Mouse (Mus musculus) midbrain, postnatal 0 days (tissue): ENCODE results near the gene Nkd1. TPM values are rescaled to one million over a fixed set of nuclear protein-coding genes. Genes with fewer than 3 reads are reported as not detected.

Experiments
- ATAC-seq: fragments of 200-750 bp; cut with Nextera tagmentation; 2 replicates; pipeline ENCODE4 v1.8.0; 2017; ENCODE audit warnings: moderate number of reproducible peaks, mild to moderate bottlenecking, moderate TSS enrichment, moderate library complexity; ENCODE audit not compliant: low FRiP score
- DNase-seq: peaks from one replicate; pipeline ENCODE4 v3.0.0-alpha.2; 2015; ENCODE audit warnings: low spot score
- H3K27ac ChIP-seq: fragments of 300-500 bp; sonication (generic); 2 replicates; pipeline ENCODE4 v1.5.1; 2014; ENCODE audit warnings: low read depth, mild to moderate bottlenecking, low read length, mixed read lengths
- H3K27me3 ChIP-seq: fragments of 300-500 bp; sonication (generic); 2 replicates; pipeline ENCODE4 v1.6.1; 2014; ENCODE audit warnings: low read length, control low read depth, mixed read lengths; ENCODE audit not compliant: insufficient read depth
- H3K36me3 ChIP-seq: fragments of 300-500 bp; sonication (generic); 2 replicates; pipeline ENCODE4 v1.6.1; 2014; ENCODE audit warnings: low read length, control low read depth, mixed read lengths; ENCODE audit not compliant: insufficient read depth
- H3K4me1 ChIP-seq: fragments of 300-500 bp; sonication (generic); 2 replicates; pipeline ENCODE4 v1.6.1; 2014; ENCODE audit warnings: mild to moderate bottlenecking, control low read depth, antibody characterized with exemption, low read length, mixed read lengths; ENCODE audit not compliant: insufficient read depth
- H3K4me2 ChIP-seq: fragments of 300-500 bp; sonication (generic); 2 replicates; pipeline ENCODE4 v1.6.1; 2014; ENCODE audit warnings: low read depth, mild to moderate bottlenecking, low read length, mixed read lengths; ENCODE audit not compliant: poor library complexity, severe bottlenecking
- H3K4me3 ChIP-seq: fragments of 300-500 bp; sonication (generic); 2 replicates; pipeline ENCODE4 v1.5.1; 2014; ENCODE audit warnings: low read depth, mild to moderate bottlenecking, low read length, moderate library complexity
- H3K9ac ChIP-seq: fragments of 300-500 bp; sonication (generic); replicated peaks from 2 replicates; pipeline ENCODE4 v1.6.1; 2014; ENCODE audit warnings: mild to moderate bottlenecking, low read length, moderate library complexity, mixed read lengths; ENCODE audit not compliant: poor library complexity, severe bottlenecking
- H3K9me3 ChIP-seq: fragments of 300-500 bp; sonication (generic); 2 replicates; pipeline ENCODE4 v1.6.1; 2016; ENCODE audit warnings: low read length, control low read depth
- CTCF ChIP-seq: IDR thresholded peaks from 2 replicates; pipeline ENCODE4 v1.5.1; 2016; ENCODE audit warnings: antibody characterized with exemption, mild to moderate bottlenecking
- WGBS: fragments of 180-500 bp; shearing (Covaris S2); extraction: QIAGEN DNeasy Blood & Tissue Kit; methylation state at CpG from one replicate; pipeline ENCODE4 v1.1.7; 2014; 5-methylcytosine and 5-hydroxymethylcytosine counted together
- polyA plus RNA-seq: library from polyadenylated mRNA; unstranded; fragments of >200 nt; fragmentation: Nextera tagmentation; extraction: Ambion mirVana; gene quantifications from 2 replicates; pipeline ENCODE4 v1.2.1, GENCODE M21; 2015
- total RNA-seq: library from RNA; depleted of rRNA; stranded (reverse); fragments of >200 nt; gene quantifications from 2 replicates; pipeline ENCODE4 v1.2.3, GENCODE M21; 2014

The Nkd1 gene
- total and polyA plus RNA-seq, 2 experiments from 2014 or later = 35.7 to 48.9 TPM

- no peak overlapping the region for H3K27ac ChIP-seq
- no peak for TF ChIP-seq CTCF
- no peaks in the 10 kb centered on the region for H3K27me3 ChIP-seq
- H3K36me3 ChIP-seq = no peaks in the 10 kb centered on the region
- no peak overlapping the region for H3K4me2 ChIP-seq
- H3K4me1 ChIP-seq = peaks cover 3% of the 10 kb centered on the region; the same call in 1 of the 2 replicates
- no peak overlapping the region for H3K4me3 ChIP-seq
- no peak for DNase-seq
- no peaks in the 10 kb centered on the region for H3K9me3 ChIP-seq
- H3K9ac ChIP-seq = no peak overlapping the region
- 72% methylated on average over 3 of the region's 3 CpGs for WGBS
- ATAC-seq = no peak
Measured at GRCm38 (mm10) chr8:88561402-88561801, 40.2 kb downstream of the Nkd1 start.

DNA sequence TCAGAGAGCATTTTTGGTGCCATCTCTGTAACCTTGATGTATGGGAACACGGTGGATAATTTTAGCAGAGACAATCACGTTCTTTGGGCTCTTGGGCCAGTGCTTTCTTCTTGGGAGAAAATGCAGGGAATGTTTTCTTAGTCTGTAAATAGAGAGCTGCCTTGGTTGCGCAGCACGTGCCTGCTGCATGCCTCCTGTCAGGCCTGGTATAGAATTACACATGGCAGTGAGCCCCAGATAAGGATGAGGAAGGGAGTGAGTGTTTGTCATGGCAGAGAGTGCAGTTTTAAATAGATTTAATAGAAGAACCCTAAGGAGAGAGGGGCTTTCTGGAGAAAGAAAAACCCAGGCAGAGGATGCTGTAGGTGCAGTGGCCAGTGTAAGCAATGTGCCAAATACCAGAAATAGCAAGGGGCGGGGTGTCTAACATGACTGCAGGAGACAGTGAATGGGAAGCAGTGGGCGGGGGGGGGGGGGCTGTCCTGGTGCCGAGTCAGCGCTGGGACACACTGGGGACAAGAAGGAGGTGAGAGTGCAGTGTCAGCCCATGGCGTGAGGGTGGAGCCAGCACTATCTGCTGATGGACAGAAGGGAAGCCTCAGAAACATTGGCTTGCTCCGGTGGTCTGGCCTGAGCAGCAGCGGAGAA is 43.2 kb downstream of the Nkd1 start:
- H3K4me1 ChIP-seq = peaks cover 6% of the 10 kb centered on the region; the same call in 1 of the 2 replicates
- no peak overlapping the region for H3K4me2 ChIP-seq
- H3K9ac ChIP-seq = no peak overlapping the region
- no peaks in the 10 kb centered on the region for H3K9me3 ChIP-seq
- DNase-seq (no peak), ATAC-seq (no peak)
- WGBS = 66% methylated on average over 11 of the region's 11 CpGs
- H3K36me3 ChIP-seq = no peaks in the 10 kb centered on the region
- H3K27ac ChIP-seq = no peak overlapping the region
- no peak for TF ChIP-seq CTCF
- H3K4me3 ChIP-seq = no peak overlapping the region
- no peaks in the 10 kb centered on the region for H3K27me3 ChIP-seq

DNA sequence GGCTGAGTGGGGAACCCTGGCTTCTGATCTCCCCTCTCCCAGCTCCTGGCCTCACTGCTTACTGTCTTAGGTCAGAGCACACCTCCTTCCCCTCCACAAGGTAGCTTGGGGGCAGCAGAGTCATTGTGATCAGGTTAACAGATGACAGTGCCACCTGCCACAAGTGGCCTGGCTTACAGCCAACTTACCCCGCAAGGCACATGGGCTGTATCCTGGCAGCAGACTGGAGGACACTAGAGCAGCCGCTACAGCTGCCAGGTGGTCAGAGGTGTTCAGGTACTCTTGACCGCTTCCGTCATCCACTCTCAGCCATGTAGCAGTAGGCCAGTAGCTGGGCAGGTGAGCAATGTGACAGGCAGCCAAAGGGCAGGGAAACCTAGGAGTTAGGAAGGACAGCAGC is 45.0 kb downstream of the Nkd1 start:
- no peak overlapping the region for H3K4me2 ChIP-seq
- DNase-seq (peak; percentile 62), ATAC-seq (no peak)
- H3K4me3 ChIP-seq = no peak overlapping the region
- H3K36me3 ChIP-seq = no peaks in the 10 kb centered on the region
- H3K9ac ChIP-seq = no peak overlapping the region
- H3K27ac ChIP-seq = no peak overlapping the region
- H3K4me1 ChIP-seq = 0 out of 2 replicates have a peak, but pooled peaks cover 3% of the 10 kb centered on the region
- WGBS = 76% methylated on average over 4 of the region's 4 CpGs
- TF ChIP-seq CTCF = no peak
- no peaks in the 10 kb centered on the region for H3K9me3 ChIP-seq
- H3K27me3 ChIP-seq = no peaks in the 10 kb centered on the region

DNA sequence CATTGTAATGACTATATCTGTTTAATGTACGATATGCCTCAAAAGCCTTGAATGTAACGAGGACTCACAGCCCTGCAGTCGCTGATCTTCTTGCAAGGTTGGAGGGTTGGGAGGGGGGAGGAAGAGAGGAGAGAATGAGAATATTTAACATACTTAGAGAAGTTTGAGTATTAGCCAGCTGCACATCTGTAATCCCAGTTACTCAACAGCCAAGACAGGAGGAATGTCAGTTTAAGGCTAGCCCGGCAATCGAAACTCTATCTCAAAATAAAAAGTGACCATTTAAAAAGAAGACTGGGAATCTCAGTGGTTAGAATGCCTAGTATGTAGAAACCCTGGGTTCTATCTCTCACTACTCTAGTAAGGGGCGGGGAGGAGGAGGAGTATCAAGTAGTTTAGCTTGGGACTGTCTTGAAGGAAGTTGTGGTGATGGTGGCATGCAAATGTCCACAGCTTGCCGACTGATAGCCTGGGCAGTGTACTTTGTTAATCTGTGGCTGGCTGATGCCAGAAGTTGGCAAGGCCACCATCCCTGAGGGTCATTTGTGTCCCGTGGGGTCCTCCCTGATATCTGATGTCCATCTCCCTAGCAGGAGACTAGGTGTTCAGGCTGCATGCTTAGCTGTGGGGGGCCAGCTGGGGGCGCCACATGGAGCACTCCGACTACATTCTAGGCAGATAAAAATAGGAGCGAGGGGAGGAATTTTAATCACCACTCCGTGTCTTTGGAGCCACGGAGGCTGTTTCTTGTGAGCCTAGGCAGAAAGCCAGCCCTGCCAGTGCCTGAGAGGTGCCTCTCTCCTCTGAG is 46.4 kb downstream of the Nkd1 start:
- peaks cover 11% of the 10 kb centered on the region; the same call in 1 of the 2 replicates for H3K4me1 ChIP-seq
- 51% methylated on average over 13 of the region's 13 CpGs for WGBS
- no peak overlapping the region for H3K4me2 ChIP-seq
- H3K27ac ChIP-seq = no peak overlapping the region
- H3K36me3 ChIP-seq = no peaks in the 10 kb centered on the region
- DNase-seq (peak; percentile 65), ATAC-seq (no peak)
- H3K27me3 ChIP-seq = no peaks in the 10 kb centered on the region
- H3K4me3 ChIP-seq = no peak overlapping the region
- TF ChIP-seq CTCF = peak; percentile 53
- no peaks in the 10 kb centered on the region for H3K9me3 ChIP-seq
- no peak overlapping the region for H3K9ac ChIP-seq

GRCm38 (mm10) chr8:88568211-88568610 is 47.1 kb downstream of the Nkd1 start:
- Histone ChIP-seq H3K27me3 (no peaks in the 10 kb centered on the region), H3K27ac (no peak overlapping the region), H3K4me1 (peaks cover 11% of the 10 kb centered on the region; the same call in 1 of the 2 replicates), H3K36me3 (no peaks in the 10 kb centered on the region), H3K9me3 (no peaks in the 10 kb centered on the region), H3K4me2 (no peak overlapping the region), H3K9ac (no peak overlapping the region), H3K4me3 (no peak overlapping the region)
- no peak for TF ChIP-seq CTCF
- no peak for ATAC-seq
- WGBS = 91% methylated on average over 3 of the region's 3 CpGs
- no peak for DNase-seq

DNA sequence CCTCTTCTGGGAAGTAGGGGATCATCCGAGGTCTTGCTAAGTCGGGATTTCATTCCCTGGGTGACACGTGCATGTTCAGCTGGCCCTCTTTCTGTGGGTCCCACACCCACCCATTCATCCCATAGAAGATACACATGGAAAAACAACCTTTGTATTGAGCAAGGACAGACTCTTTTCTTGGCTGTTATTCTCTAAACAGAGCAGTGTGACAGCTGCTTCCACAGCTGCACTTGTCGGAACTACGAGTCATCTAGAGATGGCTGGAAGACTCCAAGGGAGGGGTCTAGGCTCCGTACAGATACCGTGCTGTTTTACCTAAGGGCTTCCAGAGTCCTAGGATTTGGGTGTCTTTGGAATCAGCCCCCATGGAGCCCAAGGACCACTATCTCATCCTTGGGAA is 48.2 kb downstream of the Nkd1 start:
- no peak for TF ChIP-seq CTCF
- Histone ChIP-seq H3K4me3 (no peak overlapping the region), H3K9ac (no peak overlapping the region), H3K4me1 (peaks cover 11% of the 10 kb centered on the region; the same call in 1 of the 2 replicates), H3K27me3 (no peaks in the 10 kb centered on the region), H3K4me2 (no peak overlapping the region), H3K27ac (no peak overlapping the region), H3K36me3 (no peaks in the 10 kb centered on the region), H3K9me3 (no peaks in the 10 kb centered on the region)
- no peak for DNase-seq
- 69% methylated on average over 7 of the region's 7 CpGs for WGBS
- ATAC-seq = no peak
